Mouse (Mus musculus) testis, postnatal 10 days (tissue): ENCODE measurements around the gene Mob1b.

Experiments used
- DNase-seq: peaks from one replicate; pipeline ENCODE4 v3.0.0; 2021; ENCODE audit warnings: low spot score

Mob1b gene

DNA sequence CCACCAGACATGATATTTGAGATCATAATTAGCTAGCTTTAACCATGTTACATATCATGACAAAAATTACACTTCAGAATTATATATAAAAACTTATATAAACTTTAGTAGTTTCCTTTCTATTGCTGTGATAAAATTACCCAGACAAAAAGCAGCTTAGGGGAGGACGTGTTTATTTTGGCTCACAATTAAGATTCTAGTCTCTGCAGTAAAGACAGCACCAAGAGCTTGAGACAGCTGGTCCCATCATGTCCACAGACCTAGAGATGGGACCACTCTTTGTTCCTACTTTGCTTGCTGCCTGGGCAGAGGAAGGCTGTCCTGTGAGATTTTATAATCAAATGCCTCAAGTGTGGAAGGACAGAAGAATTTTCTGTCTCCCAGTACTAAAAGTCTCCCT lies 64.4 kb downstream of the Mob1b start:
- no peak for DNase-seq

GRCm38 (mm10) chr5:88790675-88791074 lies 70.0 kb downstream of the Mob1b start:
- DNase-seq: no peak

GRCm38 (mm10) chr5:88791256-88792245 lies 70.9 kb downstream of the Mob1b start:
- DNase-seq: peak; percentile 57

DNA sequence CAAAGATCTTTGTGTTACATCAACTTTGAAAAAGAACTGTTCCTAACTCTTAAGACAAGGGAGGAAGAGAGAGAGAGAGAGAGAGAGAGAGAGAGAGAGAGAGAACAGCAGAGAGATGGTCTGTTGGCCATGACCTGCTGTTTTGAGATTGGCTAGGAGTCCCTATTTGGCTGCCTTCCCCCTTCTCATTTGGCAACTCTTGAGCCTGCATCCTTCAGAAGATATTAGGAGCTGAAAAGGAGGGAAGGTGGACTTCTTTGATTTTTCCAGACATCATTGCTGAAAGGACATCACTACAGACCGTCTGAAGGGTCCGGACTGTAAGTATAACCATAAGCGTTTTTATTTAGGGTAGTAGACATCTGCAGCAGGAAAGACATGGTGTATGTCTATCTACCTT lies 73.0 kb downstream of the Mob1b start:
- DNase-seq: no peak

DNA sequence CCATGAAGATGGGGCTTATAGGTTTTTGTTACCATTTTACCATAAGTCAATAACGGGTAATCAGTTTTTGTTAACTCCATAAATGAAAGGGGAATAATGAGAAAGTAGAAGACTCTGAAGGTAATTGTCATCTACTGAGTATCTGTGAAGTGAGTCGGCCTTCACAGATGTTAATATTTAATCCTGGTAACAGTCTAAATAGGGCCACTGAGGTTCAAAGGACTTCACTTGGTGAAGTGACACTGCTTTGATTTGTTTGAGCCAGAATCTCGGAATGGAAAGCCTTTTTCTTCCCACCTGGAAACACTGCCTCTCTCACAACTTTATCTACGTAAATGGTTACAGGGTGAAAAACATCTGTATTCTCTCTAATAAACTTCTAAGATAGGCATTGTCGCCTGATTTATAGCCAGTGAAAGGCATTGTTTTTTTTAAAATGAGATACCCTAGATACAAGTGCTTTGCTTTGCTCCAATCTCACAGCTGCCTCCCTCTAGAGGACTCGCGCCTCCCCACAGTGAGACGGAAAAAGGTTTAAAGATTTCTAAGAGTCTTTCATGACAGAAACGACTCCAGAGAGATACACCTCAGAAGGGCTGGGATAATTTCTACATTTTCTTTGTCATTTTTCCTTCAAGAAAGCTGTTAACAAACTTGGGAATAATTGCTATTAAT lies 75.4 kb downstream of the Mob1b start:
- DNase-seq: no peak

DNA sequence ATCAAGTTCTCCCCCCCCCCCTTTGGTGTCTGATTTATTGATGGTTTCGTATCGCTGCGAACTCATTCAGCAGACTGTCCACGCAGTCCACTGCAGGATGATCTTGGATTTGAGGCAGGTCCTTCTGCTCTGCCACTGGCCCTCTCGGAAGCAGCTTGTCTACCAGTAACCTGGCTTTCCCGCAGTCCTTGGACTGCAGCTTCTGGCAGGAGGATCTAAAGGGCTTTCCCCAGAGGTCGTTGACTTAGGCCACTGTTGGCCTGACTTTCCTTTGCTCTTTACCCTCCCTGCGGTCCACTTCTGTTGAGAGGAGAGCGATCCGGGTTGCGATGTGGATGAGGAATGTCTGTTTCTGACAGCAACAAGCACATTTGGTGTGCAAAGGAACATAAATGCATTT lies 75.9 kb downstream of the Mob1b start:
- no peak for DNase-seq

DNA sequence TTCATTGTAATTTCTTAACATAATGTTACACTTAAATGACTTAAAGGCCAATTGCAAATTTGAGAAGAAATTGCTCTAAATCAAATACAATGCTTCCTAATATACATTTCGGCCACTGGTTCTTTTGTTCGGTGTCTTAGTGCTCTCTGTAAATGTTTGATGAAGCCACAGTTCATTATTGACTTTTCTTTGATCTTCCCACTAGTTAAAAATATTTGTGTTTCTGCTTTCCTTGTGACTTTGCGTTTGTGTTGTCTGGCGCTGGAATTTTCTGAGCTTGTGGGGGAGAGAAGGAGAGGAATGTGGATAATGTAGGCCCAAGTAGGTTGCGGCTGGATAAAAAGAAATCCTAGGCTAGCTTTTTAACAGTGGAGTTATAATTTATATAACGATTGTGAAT lies 76.5 kb downstream of the Mob1b start:
- no peak for DNase-seq

GRCm38 (mm10) chr5:88805616-88806015 lies 85.0 kb downstream of the Mob1b start:
- no peak for DNase-seq

DNA sequence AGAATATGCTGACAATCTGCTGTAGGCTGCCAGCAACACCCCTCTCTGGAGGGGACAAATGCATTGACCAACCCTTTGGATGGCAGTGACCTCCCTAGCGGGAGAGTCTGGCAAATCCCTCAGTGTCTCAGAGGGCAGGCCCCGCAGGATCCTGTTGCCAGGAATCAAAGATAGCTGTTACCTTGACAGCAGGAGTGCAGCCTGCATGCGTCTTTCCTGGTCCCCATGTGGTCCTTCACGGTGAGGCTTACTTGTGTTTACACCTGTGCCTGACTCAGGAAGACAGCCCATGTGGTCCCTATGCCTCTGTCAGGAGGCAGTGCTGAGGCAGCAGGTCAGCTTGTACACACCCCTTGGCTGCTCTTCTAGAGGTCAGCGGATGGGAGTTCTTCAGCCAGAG lies 85.6 kb downstream of the Mob1b start:
- DNase-seq: no peak

- DNase-seq: no peak
Measured at GRCm38 (mm10) chr5:88807342-88807741, 86.7 kb downstream of the Mob1b start.

DNA sequence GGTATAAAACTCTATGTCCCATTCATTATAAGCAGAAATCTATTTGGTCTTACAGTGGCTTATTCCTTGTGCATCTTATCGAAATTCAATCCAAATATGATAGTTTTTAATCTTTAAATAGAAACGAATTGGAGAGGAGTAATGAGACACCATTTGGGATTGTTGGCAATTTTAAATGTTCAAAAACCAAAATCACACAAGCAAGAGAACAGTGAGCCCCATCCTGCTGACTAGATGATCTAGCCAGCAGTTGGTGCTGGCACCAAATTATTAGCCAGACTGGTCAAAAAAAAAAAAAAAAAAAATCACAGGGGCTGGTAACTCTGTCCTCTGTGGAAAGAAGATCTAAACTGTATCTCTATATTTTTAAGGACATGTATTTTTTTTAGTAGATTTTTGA lies 92.5 kb downstream of the Mob1b start:
- DNase-seq: no peak
